Mouse (Mus musculus) c-Kit-positive CD71-negative TER-119-negative erythroid progenitor cells, embryonic 14.5 days (primary cell): ENCODE data around the gene Mtmr14.

Source experiments
- DNase-seq: peaks from one replicate; pipeline ENCODE4 v3.0.0-alpha.2; 2013; ENCODE audit warnings: low read depth

Gene Mtmr14

DNA sequence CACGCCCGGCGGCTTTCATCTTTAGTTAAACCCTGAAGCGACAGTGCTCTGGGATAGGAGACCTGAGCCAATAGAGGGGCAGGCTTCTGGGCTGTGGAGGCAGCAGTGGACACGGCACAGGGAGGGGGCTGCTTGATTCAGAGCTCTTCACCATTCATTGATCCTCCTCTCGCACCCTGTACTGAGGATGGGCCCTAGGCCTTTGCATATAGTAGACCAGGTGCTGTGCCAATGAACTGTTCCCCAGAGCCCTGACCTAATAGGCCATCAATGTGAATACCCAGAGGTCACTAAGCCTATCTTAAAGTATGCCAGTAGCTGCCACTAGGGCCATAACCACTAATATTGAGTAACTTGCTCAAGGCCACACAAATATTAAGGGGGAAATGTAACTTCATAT, 44.0 kb downstream of the Mtmr14 start:
- DNase-seq: no peak

DNA sequence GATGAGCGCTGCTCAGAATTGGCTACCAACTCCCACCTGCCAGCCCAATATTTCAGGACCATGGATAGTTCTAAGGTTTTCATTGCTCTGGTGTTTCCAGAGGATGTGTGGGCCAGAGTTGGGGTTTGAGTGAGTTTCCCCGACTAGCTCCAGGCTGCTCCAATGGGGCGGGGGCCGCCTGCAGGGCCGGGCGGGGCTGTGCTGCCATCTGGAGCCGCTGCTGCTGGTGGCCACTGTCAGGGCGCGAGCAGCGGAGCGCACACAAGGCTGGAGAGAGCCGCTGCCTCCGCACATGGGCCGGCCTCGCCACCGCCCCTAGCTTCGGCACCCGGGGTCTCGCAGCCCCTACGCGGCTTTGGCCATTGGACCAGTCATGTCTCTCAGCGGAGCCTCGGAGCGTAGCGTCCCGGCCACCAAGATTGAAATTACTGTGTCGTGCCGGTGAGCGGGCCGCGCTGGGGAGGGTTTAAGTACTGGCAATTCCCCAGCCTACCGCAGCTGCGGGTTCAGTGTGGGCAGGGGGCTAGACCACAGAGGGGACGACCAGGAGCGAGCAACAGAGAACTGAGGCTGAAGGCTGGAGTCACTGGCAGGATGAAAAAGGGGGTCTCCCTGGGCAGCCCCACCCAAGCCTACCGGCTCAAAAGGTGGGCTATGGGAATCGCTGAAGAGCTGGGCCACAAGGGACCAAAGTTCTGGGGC, 44.6 kb downstream of the Mtmr14 start, which contains the start of gene Cpne9:
Cpne9 (plus strand) TSS at position 207 of the 702 bp plus-strand sequence.
- peak; percentile 40 for DNase-seq

DNA sequence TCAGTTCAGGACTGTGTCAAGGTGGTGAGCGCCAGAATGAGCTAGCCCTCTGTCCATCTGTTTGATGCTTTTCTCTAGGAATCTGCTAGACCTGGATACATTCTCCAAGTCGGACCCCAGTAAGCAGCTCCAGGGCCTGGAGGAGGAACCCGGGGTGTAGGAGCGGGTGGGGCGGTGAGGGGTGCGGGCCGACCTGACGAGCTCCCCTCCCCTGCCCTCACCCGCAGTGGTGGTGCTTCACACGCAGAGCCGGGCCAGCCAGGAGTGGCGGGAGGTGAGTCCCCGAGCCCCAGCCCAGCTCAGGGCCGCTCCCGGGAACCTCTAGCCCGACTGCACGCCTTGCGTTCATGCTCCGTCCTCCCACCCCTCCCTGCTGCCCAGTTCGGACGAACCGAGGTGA, 45.3 kb downstream of the Mtmr14 start:
- no peak for DNase-seq

DNA sequence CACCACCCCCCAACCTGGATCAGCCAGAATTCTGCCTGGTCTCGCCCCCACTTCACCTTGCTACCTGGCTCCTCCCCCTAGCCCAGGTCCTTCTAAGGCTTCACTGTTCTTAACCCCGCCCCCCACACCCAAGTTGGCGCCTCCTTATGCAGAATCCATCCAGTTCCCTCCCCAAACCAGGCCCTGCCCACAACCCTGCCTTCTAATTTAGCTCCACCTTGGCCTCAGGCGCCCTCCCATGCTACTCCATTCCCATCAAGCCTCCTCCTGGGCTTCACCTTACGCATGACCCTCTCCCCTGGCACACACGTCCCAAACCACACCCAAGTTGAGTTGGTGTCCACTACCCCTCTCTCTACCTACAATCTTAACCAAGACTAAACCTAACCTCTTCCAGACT, 45.9 kb downstream of the Mtmr14 start:
- no peak for DNase-seq

DNA sequence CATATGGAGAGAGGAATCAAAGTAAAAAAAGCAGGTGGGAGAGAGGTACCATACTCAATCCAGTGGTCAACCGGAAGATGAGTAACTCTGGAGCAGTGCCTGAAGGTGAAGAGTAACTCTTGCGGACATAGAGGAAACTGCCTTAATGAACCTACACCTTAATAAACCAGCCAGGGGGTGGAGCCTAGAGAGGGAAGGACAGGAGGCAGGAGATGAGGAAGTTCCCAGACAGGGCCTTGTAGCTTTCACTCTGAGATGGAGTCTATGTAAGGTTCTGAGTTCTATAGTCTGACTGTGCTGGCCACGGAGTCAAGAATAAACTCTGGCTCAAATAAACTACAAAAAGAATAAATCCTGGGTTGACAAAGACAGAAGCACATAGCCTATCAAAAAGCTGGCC, 47.3 kb downstream of the Mtmr14 start:
- DNase-seq: no peak

DNA sequence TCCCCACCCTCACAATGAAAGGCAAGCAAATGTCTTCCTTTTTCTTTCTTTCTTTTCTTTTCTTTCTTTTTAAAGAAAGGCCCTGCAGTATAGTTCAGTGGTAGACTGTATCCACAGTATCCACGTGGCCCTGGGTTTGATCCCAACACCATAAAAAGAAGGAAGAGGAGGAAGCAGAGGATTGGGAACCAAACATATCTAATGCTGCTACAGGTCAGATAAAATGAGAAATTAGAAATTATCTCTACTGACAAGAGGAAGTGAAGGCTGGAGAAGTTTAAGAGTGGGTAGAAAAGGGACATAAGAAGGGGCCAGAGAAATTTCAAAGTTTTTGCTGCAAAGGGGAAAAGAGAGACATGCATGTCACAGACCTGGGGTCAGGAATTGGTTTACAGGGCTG, 48.7 kb downstream of the Mtmr14 start:
- no peak for DNase-seq

DNA sequence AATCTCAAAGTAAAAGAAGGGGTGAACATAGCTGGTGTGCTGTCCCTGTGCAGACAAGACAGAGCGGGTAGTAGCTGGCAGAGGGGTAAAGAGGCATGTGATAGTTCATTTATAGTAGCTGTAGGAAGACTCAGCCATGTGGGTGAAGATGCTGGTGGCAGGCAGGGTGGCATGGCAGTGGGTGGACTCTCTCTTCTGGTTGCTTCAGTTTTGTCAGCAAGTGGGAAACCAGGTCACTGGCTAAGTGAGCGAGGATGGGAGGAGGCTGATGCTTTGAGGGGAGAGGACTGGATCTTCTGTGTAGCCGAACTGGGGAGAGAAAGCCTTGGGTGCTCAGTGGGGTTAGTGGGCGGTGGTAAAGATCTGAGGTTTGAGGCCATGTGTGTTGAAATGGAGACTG, 49.6 kb downstream of the Mtmr14 start:
- DNase-seq: no peak

DNA sequence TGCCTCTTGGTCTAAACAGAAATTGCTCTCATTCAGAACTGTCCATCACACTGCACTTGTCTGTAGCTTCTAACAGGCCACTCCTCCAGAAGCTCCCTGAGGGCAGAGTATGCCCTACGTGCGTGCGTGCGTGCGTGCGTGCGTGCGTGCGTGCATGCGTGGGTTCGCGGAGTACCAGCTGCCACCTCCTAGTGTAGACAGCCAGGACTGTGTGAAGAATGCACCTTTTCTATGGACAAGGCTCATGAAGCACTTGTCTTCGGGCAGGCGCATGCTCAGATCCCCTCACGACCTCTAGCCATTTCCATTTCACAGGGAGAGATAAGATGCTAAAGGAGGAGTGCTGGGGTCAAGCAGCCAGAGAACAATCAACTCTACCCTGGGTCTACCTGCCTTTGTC, 51.7 kb downstream of the Mtmr14 start:
- no peak for DNase-seq

GRCm38 (mm10) chr6:113290346-113290745, 52.7 kb downstream of the Mtmr14 start:
- DNase-seq: no peak

DNA sequence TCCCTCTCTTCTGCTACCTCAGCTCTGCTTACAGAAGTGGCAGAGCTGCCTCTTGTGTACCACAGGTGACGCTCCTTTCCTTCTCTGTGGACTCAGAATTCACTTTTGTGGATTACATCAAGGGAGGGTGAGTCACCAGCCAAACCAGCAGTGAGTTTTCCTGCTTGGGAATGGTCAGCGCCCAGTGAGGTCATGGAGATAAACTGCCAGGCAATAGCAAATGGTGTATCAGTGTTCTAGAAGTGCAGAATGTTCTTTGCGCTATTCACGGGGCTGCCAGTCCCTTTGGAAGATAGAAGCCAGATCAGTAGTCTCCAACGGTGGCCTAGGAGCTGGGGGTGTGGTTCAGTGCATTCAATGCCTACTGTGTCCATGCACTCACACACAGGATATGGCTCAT, 55.3 kb downstream of the Mtmr14 start:
- DNase-seq: no peak

DNA sequence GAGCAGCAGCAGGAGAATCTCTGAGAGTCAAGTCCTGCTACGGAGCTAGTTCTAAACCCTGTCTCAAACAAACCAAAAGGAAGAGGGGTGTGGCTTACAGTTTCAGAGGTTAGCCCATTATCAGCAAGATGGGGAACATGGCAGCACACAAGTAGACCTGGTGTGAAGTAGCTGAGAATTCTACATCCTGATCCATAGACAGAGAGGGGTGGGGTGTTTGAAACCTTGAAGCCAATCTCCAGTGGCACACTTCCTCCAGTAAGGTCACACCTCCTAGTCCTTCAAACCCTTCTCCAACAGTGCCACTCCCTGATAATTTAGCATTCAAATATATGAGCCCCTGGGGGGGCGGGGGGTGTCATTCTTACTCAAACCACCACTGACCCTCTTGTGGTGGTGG, 58.4 kb downstream of the Mtmr14 start:
- DNase-seq: no peak

DNA sequence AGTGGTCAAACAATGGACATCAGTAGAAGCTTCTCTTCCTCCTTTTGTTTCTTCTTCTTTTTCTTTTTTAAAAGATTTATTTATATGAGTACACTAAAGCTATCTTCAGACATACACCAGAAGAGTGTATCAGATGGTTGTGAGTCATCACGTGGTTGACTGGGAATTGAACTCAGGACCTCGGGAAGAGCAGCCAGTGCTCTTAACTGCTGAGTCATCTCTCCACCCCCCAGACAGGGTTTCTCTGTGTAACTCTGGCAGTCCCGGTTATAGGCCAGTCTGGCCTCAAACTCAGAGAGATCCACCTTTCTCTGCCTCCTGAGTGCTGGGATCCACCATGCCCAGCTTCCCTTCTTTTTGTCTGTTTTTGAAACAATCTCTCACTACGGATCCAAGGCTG, 59.0 kb downstream of the Mtmr14 start:
- no peak for DNase-seq

DNA sequence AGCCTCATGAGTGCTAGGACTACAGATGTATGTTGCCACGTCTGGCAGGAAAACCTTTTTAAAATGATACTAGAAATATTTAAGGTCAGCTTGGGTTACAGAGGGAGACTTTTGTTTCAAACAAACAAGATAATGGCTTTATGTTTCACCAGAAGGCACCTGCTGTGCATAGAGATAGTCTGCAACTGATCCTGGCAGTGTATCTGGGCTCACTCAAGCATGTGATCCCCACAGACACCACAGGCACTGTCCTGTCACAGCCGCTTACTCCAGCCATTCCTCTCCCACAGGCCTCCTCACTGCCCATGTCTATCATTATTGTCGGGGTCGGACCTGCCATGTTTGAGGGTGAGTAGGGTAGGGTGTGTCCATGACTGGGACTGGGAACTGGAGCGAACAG, 63.7 kb downstream of the Mtmr14 start:
- no peak for DNase-seq

DNA sequence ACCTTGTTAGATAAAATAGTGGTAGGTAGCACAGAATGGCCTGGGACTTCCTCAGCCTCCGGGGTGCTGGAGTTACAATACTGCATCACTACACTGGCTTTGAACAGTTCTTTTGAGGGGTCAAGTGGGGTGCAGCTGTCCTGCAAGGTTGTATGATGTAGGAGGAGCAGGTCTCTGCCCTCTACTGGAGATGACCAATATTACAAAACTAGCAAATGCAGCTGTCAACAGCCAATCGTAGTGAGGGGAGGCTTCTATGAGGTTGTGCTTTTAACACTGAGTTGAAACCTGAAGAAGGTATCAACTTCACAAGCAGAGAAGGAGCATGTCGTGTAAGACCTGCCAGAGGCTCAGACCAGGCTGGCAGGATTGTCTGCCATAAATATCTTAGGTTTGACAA, 64.6 kb downstream of the Mtmr14 start:
- no peak for DNase-seq

- DNase-seq: peak; percentile 98
These were observed 68.8 kb downstream of the Mtmr14 start for GRCm38 (mm10) chr6:113306322-113306985.

DNA sequence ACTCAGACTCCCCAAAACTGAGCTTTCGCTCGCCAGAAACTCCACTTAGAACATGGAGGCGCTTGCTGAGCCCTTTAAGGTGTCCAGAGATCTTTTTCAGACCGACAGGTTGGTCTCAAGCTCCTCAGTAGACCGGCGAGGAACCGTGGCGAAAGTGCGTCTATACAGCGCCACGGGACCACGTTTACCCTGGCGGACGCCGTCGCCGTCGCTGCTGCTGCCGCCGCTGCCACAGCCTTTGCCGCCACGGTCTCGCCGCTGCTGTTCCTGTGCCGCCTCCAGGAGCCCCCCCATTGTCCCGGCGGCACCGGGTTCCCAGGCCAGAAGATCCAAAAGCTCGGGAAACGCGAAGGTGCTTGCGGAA, 69.3 kb downstream of the Mtmr14 start, which contains the start of gene Brpf1:
Brpf1 (plus strand) TSS at position 152 of the 364 bp plus-strand sequence.
- DNase-seq: no peak

DNA sequence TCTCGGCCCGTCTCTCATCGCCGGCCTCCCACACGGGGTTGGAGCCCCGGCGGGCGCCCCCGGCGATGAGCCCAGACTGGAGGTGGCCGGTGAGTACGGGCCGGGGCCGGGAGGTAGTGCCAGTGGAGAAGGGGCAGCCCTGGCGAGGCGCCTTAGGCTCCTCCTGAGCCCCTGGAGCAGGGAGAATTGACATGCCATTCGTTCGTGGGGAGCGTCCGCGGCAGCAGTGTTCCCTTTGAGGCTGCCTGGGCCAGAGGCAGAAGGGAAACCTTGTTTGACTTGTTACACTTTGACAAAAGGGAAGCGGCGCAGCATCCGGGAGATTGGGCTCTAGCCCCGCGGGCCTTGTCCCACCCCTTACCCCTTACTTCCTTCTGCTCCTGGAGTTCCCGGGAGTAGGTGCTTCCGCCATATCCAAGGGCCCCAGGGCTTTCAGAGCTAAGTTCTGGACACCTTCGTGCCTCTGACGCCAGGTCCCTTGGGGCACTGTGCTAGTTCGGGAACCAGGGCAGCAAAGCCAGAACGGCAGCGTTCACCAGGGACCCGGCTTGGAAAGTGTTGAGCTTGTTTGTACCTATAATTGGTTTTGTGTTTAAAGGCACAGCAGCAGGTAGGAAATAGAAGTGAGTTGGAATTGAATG, 70.0 kb downstream of the Mtmr14 start:
- DNase-seq: no peak

- no peak for DNase-seq
These were observed 70.5 kb downstream of the Mtmr14 start for GRCm38 (mm10) chr6:113308141-113308540.

- no peak for DNase-seq
These were observed 78.3 kb downstream of the Mtmr14 start for GRCm38 (mm10) chr6:113315972-113316371.

DNA sequence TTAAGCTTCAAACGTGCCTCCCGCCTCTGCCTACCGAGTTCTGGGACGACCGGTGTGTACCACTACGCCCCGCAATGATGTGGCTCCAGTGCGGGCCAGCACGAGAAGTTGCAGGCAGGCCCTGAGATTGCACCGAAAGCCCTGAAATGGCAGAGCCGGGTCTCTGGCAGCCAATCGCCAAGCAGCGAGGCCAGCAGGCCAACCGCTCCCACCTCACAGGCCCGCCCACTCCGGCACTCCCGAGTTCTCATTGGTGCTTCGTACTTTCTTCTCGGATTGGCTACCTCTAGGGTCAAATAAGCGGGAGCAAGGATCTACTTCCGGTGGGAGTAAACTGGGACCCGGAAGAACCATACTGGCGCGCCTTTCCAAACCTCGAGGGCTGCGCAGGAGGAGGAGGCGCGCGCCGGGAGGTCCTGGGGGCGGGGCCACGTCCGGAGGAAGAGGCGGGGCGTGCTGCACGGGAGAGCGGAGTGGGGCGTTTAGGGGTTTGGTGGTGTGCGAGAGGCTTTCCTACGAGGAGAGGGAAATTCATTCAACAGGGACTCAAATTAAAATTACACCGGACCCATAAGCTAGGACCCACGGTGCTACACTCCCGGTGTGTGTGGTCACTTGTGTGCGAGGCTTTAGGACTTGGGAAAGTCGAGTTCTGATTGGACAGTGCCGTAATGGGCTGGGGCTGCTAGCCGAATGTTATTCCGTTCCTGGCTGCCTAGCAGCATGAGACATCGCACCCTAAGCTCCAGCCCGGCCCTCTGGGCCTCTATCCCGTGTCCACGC, 89.1 kb downstream of the Mtmr14 start, which contains the start of gene Ogg1:
Ogg1 (plus strand) TSS at position 440 of the 783 bp plus-strand sequence.
- DNase-seq: peak; percentile 94

GRCm38 (mm10) chr6:113329396-113329795, 91.8 kb downstream of the Mtmr14 start:
- no peak for DNase-seq

GRCm38 (mm10) chr6:113330547-113330946, 92.9 kb downstream of the Mtmr14 start:
- no peak for DNase-seq
